Mouse (Mus musculus): Measurements from ENCODE around the gene Syngr3. TPM values are rescaled to one million over a fixed set of nuclear protein-coding genes. Genes with fewer than 3 reads are reported as not detected.
A peak's percentile ranks its signal among the peaks of the same experiment; 100 is the strongest.

Syngr3 gene
- total and polyA plus RNA-seq, 2 experiments from 2014 or later = 334 to 376 TPM

GRCm38 (mm10) chr17:24717943-24718342, 28.2 kb upstream of the Syngr3 start, which contains the start of the genes Rnf151 and Rps2:
TSS of gene Rnf151 (minus strand) at chr17:24718063.
TSS of gene Rps2 (plus strand) at chr17:24718116.
- Histone ChIP-seq H3K4me1 (ENCODE audit: insufficient read depth, low read length) (no peaks in the 10 kb centered on the region; the same call in none of the 2 replicates), H3K27ac (ENCODE audit: low read depth, low read length) (no peak within 1 kb of the TSS), H3K9ac (replicated peaks; ENCODE audit: low read length, poor library complexity, severe bottlenecking) (no peak within 1 kb of the TSS), H3K4me2 (ENCODE audit: low read depth, low read length, poor library complexity, severe bottlenecking) (peak within 1 kb of the TSS; percentile 60; the same call in 1 of the 2 replicates), H3K27me3 (ENCODE audit: insufficient read depth, low read length) (no peaks in the 10 kb centered on the region), H3K9me3 (ENCODE audit: low read length) (no peaks in the 10 kb centered on the region), H3K4me3 (ENCODE audit: low read depth, low read length) (peak within 1 kb of the TSS; percentile 74), H3K36me3 (ENCODE audit: insufficient read depth, low read length) (peaks cover 13% of the 10 kb centered on the region; the same call in 1 of the 2 replicates)
- WGBS = 85% methylated on average over 4 of the region's 4 CpGs
- no peak for TF ChIP-seq CTCF (IDR thresholded peaks at IDR 0.05)
- DNase-seq (ENCODE audit: low spot score) (no peak), ATAC-seq (ENCODE audit: low FRiP score) (no peak)

GRCm38 (mm10) chr17:24716166-24716682, 26.5 kb upstream of the Syngr3 start:
- no peak for ATAC-seq (ENCODE audit: low FRiP score)
- no peaks in the 10 kb centered on the region; the same call in 1 of the 2 replicates for H3K4me1 ChIP-seq (ENCODE audit: insufficient read depth, low read length)
- no peak for TF ChIP-seq CTCF (IDR thresholded peaks at IDR 0.05)
- no peaks in the 10 kb centered on the region for H3K27me3 ChIP-seq (ENCODE audit: insufficient read depth, low read length)
- H3K9ac ChIP-seq (replicated peaks; ENCODE audit: low read length, poor library complexity, severe bottlenecking) = no peak overlapping the region
- WGBS = 94% methylated on average over 15 of the region's 15 CpGs
- no peak for DNase-seq (ENCODE audit: low spot score)
- H3K4me3 ChIP-seq (ENCODE audit: low read depth, low read length) = no peak overlapping the region
- no peak overlapping the region for H3K4me2 ChIP-seq (ENCODE audit: low read depth, low read length, poor library complexity, severe bottlenecking)
- H3K27ac ChIP-seq (ENCODE audit: low read depth, low read length) = no peak overlapping the region
- no peaks in the 10 kb centered on the region for H3K9me3 ChIP-seq (ENCODE audit: low read length)
- H3K36me3 ChIP-seq (ENCODE audit: insufficient read depth, low read length) = peaks cover 4% of the 10 kb centered on the region; the same call in 1 of the 2 replicates

DNA sequence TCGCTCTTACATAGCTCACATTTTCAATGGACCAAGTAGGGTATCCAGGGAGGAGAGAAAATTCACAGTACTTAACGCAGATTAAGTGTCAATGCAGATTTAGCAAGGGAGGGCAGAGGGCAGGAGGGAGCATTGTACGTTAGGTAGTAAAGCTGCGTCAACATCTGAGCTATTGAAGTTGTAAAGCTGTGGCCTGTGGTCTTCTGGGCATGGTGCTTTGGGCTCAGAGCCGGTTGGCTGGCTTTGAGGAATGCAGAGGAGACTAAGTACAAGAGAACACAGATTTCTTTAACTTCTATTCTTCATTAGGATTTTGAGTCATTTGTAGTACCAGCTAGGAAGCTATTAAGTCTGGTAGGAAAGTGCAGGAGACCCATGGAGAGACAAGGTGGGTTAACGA, 25.8 kb upstream of the Syngr3 start:
- 19% methylated on average over 6 of the region's 6 CpGs for WGBS
- H3K4me2 ChIP-seq (ENCODE audit: low read depth, low read length, poor library complexity, severe bottlenecking) = no peak overlapping the region
- no peak for TF ChIP-seq CTCF (IDR thresholded peaks at IDR 0.05)
- no peaks in the 10 kb centered on the region for H3K27me3 ChIP-seq (ENCODE audit: insufficient read depth, low read length)
- H3K9ac ChIP-seq (replicated peaks; ENCODE audit: low read length, poor library complexity, severe bottlenecking) = no peak overlapping the region
- ATAC-seq (ENCODE audit: low FRiP score) (no peak), DNase-seq (ENCODE audit: low spot score) (no peak)
- H3K4me1 ChIP-seq (ENCODE audit: insufficient read depth, low read length) = no peaks in the 10 kb centered on the region; the same call in 1 of the 2 replicates
- H3K9me3 ChIP-seq (ENCODE audit: low read length) = no peaks in the 10 kb centered on the region
- no peak overlapping the region for H3K4me3 ChIP-seq (ENCODE audit: low read depth, low read length)
- H3K27ac ChIP-seq (ENCODE audit: low read depth, low read length) = no peak overlapping the region
- peaks cover 3% of the 10 kb centered on the region; the same call in 1 of the 2 replicates for H3K36me3 ChIP-seq (ENCODE audit: insufficient read depth, low read length)

GRCm38 (mm10) chr17:24708646-24709045, 18.9 kb upstream of the Syngr3 start:
- ATAC-seq (ENCODE audit: low FRiP score) (no peak), DNase-seq (ENCODE audit: low spot score) (no peak)
- H3K27ac ChIP-seq (ENCODE audit: low read depth, low read length) = no peak overlapping the region
- no peaks in the 10 kb centered on the region for H3K27me3 ChIP-seq (ENCODE audit: insufficient read depth, low read length)
- H3K9me3 ChIP-seq (ENCODE audit: low read length) = no peaks in the 10 kb centered on the region
- TF ChIP-seq CTCF (IDR thresholded peaks at IDR 0.05) = peak; percentile 66
- 30% methylated on average over 2 of the region's 2 CpGs for WGBS
- H3K4me1 ChIP-seq (ENCODE audit: insufficient read depth, low read length) = no peaks in the 10 kb centered on the region
- no peak overlapping the region for H3K9ac ChIP-seq (replicated peaks; ENCODE audit: low read length, poor library complexity, severe bottlenecking)
- H3K4me2 ChIP-seq (ENCODE audit: low read depth, low read length, poor library complexity, severe bottlenecking) = no peak overlapping the region
- H3K36me3 ChIP-seq (ENCODE audit: insufficient read depth, low read length) = peaks cover 17% of the 10 kb centered on the region
- H3K4me3 ChIP-seq (ENCODE audit: low read depth, low read length) = no peak overlapping the region

DNA sequence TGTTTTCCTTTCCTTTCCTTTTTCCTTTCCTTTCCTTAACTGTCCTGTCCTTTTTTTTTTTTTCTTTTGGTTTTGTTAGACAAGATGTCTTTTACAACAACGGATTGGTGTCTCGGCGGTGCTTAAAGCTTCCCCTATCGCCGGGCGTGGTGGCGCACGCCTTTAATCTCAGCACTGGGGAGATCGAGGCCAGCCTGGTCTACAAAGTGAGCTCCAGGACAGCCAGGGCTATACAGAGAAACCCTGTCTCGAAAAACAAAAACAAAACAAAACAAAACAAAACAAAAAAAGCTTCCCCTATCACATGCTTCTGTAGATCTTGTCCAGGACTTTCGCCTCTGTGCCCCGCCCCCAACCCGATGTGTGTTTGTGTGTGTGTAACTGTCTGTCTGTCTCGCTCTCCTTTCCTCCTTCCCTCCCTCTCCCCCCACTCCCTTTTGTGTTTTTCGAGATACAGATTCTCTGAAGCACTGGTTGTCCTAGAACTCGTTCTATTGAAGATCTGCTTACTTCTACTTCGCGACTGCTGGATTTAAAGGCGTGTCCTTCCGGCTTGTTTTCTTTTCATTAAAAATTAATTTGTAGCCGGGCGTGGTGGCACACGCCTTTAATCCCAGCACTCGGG, 18.2 kb upstream of the Syngr3 start:
- no peaks in the 10 kb centered on the region for H3K4me1 ChIP-seq (ENCODE audit: insufficient read depth, low read length)
- 5% methylated on average over 24 of the region's 24 CpGs for WGBS
- no peak for TF ChIP-seq CTCF (IDR thresholded peaks at IDR 0.05)
- ATAC-seq (ENCODE audit: low FRiP score) = peak; percentile 59; the same call in 1 of the 2 replicates
- peaks cover 19% of the 10 kb centered on the region for H3K36me3 ChIP-seq (ENCODE audit: insufficient read depth, low read length)
- H3K27ac ChIP-seq (ENCODE audit: low read depth, low read length) = peak overlapping the region; percentile 77; the same call in 1 of the 2 replicates
- peak overlapping the region; percentile 72 for H3K4me3 ChIP-seq (ENCODE audit: low read depth, low read length)
- DNase-seq (ENCODE audit: low spot score) = no peak
- H3K9ac ChIP-seq (replicated peaks; ENCODE audit: low read length, poor library complexity, severe bottlenecking) = peak overlapping the region; percentile 68; the same call in 1 of the 2 replicates
- peak overlapping the region; percentile 66 for H3K4me2 ChIP-seq (ENCODE audit: low read depth, low read length, poor library complexity, severe bottlenecking)
- H3K27me3 ChIP-seq (ENCODE audit: insufficient read depth, low read length) = no peaks in the 10 kb centered on the region
- no peaks in the 10 kb centered on the region for H3K9me3 ChIP-seq (ENCODE audit: low read length)

Measured in midbrain, postnatal 0 days (tissue).